ENCODE assay signal across 8 mouse cellular contexts in the genomic region with DNA sequence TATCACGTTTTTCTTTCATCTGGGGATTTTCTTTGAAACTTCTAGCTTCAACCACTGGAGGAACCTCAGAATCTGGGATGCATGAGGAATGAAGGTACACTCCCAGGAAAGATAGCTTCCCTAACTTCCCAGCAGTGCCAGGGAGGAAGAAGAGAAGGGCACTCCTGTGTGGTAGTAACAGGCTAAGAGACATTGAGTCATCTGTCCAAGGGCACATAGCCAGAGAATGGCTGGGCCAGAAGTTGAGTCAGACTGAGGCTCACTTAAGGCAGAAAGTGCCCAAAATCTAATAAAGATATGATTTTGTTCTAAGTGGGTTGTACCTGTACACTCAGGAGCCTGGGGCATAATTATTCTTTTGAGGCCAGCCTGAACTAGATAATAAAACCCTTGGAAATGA. TPM values are rescaled to one million over a fixed set of nuclear protein-coding genes. Genes with fewer than 3 reads are reported as not detected.
"Had no signal": no experiment of that assay in that cellular context is flagged by ENCODE, and none has a peak within 500 bp of the region (broad histone marks: within the 10 kb centered on the region; RNA-seq: fewer than 3 reads in every experiment).

No protein-coding gene starts in this region.

- DNase-seq: lung, postnatal 4 days; right cerebral cortex, postnatal 14 days had no signal

RNA-seq across cellular contexts. Expression of gene Tmprss2, which starts 41.6 kb away (rescaled TPM):
- total RNA-seq: layer of hippocampus, postnatal 25 days; left cerebral cortex, adult 2 months; left cerebral cortex, postnatal 14 days; megakaryocyte, adult 5-6 weeks; monocyte, adult 5-6 weeks; neutrophil, adult 5-6 weeks had no signal

RNA-seq across cellular contexts. Expression of gene Fam3b, which starts 54.8 kb away (rescaled TPM):
- total RNA-seq: layer of hippocampus, postnatal 25 days; left cerebral cortex, adult 2 months; left cerebral cortex, postnatal 14 days; monocyte, adult 5-6 weeks; neutrophil, adult 5-6 weeks had no signal
